Mouse (Mus musculus) adrenal gland, adult (tissue): ENCODE measurements around the gene Dbi.
A peak's percentile ranks its signal among the peaks of the same experiment; 100 is the strongest.

Experiments
- DNase-seq, 2 experiments: peaks; one replicate each; pipeline ENCODE4 v3.0.0; 2022 to 2023; ENCODE audit warnings: low spot score in 1 of 2; ENCODE audit not compliant: inconsistent age in 2 of 2

The Dbi gene

DNA sequence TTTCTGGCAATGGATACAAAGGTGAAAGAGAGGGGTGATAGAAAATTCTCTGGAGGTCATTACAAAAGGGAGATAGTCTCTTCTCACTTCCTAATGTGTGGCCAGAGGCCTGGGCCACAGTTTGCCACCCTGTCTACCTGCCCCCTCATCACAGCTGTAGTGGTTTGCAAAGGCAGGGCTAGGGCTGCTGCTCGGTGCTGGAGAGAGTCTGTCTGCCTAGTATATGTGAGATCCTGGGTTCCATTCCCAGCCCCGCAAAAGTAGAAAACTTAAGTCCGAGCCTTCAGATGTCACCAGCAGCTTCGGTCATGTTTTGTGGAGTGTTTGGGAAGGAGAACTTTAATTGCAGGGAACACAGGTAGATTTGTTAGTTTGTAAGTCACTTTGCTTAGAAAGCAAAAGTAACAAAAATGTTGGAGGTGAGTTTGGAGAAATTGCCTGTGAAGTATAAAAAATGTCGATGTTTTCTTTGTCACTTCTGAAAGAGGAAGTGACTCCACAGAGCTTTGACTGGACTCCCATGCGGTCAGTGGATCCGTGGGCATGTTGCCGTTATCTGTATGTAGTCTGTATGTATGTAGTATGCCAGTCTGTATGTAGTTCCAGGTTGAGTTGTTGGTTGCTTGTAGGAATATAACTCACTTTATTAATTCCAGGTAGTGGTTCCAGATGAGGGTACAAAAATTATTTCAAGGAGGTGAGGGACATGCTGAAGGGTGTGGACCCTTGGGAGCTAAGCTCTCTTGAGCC is 1.9 kb upstream of the Dbi start:
- peak in 1 of 2 experiments; percentile 31 for DNase-seq

DNA sequence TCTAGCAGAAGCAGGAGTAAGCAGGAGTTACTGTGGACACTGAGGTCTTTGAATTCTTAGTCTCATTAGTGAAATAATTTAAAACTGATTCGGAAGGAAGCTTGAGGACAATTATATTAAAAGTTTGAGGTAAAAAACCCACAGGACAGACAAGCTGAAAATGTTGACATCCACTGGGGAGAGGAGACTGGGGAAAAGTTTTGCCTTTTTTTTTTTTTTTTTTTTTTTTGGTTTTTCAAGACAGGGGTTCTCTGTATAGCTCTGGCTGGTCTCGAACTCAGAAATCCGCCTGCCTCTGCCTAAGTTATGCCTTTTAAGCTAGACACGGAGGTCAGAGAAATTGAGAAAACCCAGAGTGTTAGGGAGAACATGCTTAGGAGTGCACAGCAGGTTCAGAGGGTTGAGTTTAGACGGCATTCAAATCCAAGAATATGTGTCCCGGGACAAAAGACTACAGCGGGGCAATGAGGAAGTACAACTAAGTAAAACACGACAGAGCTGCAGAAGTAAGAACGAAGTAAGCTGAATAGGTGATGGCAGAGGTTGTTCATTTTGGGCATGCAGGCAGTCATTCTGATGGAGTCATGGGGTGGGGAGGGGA is 1.2 kb upstream of the Dbi start:
- peak in 1 of 2 experiments; percentile 44 for DNase-seq

DNA sequence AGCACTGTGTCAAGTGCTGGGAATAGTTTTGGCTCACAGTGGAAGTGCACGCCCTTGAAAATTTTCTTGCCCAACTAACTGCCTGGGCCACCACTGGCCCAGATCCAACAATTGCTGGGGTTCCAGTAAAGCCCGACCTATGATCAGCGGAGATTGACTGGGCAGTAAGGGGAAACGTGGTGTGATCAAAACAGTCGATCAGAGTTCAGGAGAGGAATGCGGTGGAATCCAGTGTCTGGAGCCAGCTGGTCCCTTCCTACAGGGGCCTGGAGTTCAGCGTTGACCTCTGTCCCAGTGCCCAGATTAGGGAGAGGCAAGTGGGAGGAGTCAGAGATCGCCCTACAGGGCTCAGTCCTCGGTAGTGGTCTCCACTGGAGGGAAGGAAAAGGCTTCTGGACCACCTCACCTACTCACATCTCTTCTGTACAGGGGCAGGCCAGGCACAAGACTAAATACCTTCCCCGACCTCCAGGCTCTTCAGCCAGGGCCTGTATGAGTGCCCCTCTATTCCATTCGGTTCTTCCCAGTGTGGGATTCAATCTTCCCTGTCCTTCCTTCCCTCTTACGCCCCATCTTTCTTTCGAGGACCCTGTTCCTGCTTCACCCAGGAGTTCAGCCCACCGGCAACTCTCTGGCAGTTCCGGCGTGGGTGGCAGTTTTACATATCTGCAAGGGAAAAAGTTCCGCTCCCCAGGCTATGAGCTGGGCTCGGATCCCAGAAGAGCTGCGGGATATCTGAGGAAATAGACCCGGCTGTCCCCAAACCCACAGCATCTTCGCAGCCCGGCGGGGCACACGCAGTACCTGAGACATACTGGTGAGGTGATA is 523 bp downstream of the Dbi start:
- peak; percentile 78 to 95 for DNase-seq

- peak; percentile 46 to 72 for DNase-seq
These were observed 1.5 kb downstream of the Dbi start for GRCm38 (mm10) chr1:120119389-120119788.

DNA sequence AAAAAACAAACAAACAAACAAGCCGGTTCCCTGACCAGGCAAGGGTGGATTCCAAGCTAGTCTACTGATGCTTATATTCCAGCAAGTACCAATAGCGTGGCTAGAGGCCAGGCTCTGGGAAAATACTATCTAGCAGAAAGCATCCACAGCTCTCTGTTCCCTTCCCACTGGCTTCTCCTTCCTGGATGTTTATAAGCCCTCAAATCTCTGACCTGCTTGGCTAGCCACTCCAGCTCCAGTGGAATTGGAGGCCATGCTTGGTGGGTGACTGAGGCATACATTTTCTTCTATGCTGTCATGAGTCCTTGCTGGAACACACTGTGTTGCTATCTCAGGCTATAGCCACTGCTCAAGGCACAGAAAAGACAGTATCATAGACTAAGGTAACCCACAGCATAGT is 2.0 kb downstream of the Dbi start:
- DNase-seq, result peak in 1 of 2 experiments; percentile 43

- DNase-seq, result peak; percentile 80 to 89
These were observed 4.8 kb downstream of the Dbi start for GRCm38 (mm10) chr1:120116106-120116505.

DNA sequence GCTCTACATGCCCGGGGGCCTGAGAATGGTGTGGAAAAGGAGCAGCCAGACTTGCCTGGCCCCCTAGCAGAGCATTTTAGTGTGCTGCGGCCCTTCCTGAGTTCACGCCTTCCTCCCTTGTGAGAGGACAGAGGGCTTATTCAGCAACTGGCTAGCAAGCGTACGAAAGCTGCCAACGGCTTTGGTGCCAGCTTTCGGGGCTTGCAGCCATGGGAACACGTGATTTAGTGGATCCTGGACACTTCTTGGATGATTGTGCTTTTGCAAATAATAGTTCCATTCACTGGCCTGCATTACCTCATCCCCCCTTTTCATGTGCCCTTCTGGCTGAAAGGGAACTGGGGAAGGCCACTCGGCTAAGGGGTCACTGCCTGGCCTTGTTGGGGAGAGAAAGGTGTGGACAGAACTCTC is 5.2 kb downstream of the Dbi start:
- peak; percentile 51 to 85 for DNase-seq

- peak in 1 of 2 experiments; percentile 45 for DNase-seq
These were observed 8.4 kb downstream of the Dbi start for GRCm38 (mm10) chr1:120112251-120113187.

DNA sequence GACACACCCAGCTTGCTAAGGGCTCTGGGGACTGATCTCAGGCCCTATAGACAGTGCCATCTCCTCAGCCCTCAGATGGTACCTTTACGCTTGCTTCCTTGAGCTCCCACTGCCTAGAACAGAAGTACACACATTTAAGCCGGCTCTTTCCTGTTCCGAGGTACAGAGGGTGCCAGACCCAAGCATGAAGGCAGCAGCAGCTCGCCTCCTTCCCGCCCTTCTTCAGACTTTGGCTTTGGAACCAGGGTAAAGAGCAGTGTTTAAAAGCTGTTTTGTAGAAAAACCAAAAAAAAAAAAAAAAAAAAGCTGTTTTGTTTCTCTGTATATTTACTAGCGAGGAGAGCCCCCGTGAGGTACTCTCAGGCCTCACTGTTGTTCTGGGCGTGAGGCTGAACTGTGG is 9.1 kb downstream of the Dbi start:
- DNase-seq, result no peak

GRCm38 (mm10) chr1:120109741-120110432 is 11.0 kb downstream of the Dbi start:
- no peak for DNase-seq

- peak in 1 of 2 experiments; percentile 37 for DNase-seq
These were observed 15.3 kb downstream of the Dbi start for GRCm38 (mm10) chr1:120105556-120105959.

GRCm38 (mm10) chr1:120101227-120101609 is 19.7 kb downstream of the Dbi start:
- DNase-seq, result no peak

DNA sequence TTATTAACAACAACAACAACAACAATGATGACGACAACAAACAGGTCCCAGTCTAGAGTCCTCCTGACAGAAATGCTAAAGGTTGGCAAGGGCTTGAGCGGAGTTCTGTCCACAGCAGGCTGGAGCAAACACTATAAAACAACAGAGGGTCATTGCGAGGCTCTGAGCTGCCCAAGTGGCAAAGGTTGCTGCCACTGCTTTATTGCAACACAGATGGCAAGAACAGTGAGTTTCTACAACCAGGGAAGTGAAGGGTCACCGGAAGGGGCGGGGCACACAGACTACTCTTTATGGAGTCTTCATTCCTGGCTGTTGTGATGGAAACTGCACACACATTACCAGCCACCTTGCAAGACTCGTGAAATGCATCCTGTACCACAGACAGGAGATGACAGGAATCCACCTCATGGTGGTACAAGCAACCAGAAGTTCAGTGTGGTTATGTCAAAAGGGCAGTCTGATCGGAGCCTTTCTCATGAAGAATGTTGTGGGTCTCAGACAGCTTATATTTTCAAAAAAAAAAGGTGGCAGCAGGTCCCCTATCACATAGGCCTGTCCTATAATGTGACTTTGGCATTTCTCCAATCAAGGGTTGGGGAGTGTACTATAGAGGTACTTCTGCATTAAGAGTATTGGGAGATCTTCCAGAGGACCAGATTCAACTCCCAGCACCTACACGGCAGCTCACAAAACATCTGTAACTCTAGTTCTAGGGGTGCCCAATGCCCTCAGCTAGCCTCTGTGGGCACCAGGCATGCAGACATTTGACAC is 20.2 kb downstream of the Dbi start:
- DNase-seq, result peak in 1 of 2 experiments; percentile 42

DNA sequence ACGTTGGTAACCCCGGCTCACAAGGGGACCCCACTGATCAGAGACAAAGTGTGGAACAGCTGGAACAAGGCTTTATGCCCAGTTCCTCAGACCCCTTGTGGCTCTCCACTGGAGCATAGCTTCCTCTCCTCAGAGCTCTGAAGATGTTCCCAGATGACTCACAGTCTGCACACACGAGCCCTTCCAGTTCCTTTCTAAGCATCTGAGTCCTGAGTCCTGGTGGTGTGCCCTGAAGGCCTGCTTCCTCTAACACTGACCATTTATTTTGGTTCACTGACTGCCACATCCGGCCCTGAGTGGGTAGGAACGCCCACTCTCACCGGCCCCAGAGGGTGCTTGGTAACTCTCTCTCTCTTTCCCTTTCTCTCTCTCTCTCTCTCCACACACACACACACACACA is 21.4 kb downstream of the Dbi start:
- peak in 1 of 2 experiments; percentile 59 for DNase-seq

DNA sequence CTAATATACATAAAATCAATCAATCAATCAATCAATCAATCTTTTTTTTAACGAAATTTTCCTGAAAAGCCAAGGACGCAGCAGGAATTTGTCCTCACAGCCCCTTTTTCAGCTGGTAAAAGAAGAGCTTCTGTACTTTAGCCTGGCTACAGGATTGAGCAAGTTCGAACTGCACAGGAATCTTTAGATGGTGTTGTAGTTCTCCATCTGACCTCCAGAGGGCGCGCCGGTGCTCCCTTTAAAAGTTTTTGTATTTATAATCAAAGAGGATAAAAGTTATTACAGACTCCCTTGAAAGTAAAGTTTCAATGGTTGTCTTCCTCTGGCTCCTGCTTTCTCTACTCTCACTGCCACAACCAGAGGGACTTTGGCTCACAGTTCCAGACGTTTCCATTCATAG is 22.6 kb downstream of the Dbi start:
- peak; percentile 65 to 93 for DNase-seq

DNA sequence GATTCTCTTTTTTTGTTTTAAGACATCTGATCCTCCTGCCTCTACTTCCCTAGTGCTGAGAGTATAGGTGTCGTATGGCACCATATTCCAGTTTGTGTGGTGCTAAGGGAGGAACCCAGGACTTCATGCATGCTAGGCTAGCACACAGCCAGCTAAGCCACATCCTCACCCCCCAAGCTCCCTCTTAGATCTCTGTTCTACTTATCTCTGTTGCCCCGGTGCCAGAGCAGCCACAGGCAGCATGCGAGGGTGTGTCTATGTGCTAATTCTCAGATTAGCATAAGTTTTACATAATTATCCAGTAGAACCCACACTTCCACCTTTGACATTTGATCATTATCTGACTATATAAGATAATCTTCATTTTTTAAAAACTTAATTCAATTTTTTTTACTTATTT is 26.0 kb downstream of the Dbi start:
- no peak for DNase-seq

- peak; percentile 88 to 96 for DNase-seq
These were observed 27.3 kb downstream of the Dbi start for GRCm38 (mm10) chr1:120093482-120094134.

DNA sequence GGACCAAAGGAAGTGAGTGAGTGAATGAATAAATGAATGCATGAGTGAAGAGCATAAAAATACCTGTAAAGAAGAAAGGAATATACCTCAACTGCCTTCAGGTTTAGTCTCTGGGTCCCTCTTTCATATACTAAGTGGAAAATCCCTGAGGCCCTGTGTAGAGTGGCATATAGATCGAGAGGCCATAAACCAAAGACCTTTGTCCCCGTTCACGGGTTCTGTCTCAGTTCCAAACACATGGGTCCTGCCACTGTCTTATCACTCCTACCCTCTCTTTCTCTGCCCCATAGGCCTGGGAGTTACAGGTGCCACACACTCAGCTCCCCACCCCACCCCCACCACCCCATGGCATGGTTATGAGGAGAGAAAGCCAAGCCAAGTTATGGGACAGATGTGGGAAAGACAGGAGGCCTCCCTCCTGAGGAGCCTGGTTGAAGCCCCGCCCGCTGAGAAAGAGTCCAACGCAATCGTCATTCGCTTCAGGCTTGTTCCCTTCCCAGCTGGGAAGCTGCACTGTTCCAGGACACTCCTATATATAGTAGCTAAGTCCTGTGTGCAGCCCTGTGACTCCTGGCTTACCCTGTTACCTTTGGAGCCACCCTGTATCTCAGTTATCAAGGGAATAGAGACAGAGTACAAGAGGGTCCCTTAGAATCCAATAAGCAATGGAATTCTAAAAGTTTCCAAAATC is 29.9 kb downstream of the Dbi start:
- DNase-seq, result no peak
